14 mouse cellular contexts compared by ENCODE assay signal in genomic region chr6:23410256-23411049, GRCm38 (mm10).
DNase-seq lines count a peak whose midpoint lies in the region; ATAC-seq lines count a peak whose summit lies in the region.
"Had no signal": no experiment of that assay in that cellular context is flagged by ENCODE, and none has a peak within 500 bp of the region (broad histone marks: within the 10 kb centered on the region; RNA-seq: fewer than 3 reads in every experiment).

No protein-coding gene starts in this region.

- no peak overlapping the region for H3K9ac ChIP-seq in heart, embryonic 13.5 days
- H3K9ac ChIP-seq in forebrain, embryonic 12.5 days: no peak overlapping the region
- H3K9ac ChIP-seq in hindbrain, embryonic 16.5 days (ENCODE audit: low read depth, low read length): no peak overlapping the region
- no peak overlapping the region for H3K9ac ChIP-seq in neural tube, embryonic 13.5 days

- no peak for DNase-seq in heart, embryonic 10.5 days (ENCODE audit: low spot score)
- no peak for DNase-seq in cerebellum, adult 8-10 months
- no peak for DNase-seq in urinary bladder, postnatal 4 days (ENCODE audit: low spot score in 2 of 2)
- no peak for DNase-seq in frontal cortex, postnatal 10 days (ENCODE audit: low spot score in 2 of 2)
- DNase-seq: cerebellum, adult 18-20 months; gastrocnemius, adult 2 months; kidney, adult 8-10 months; thymus, postnatal 14 days had no signal

- H3K4me1 ChIP-seq in heart, embryonic 13.5 days: no peaks in the 10 kb centered on the region
- no peaks in the 10 kb centered on the region for H3K4me1 ChIP-seq in heart, embryonic 10.5 days
- peaks cover 9% of the 10 kb centered on the region for H3K4me1 ChIP-seq in forebrain, embryonic 12.5 days
- H3K4me1 ChIP-seq in hindbrain, embryonic 16.5 days (ENCODE audit: control insufficient read depth, insufficient read depth, low read depth, low read length): no peaks in the 10 kb centered on the region
- H3K4me1 ChIP-seq in neural tube, embryonic 13.5 days (replicated peaks): peaks cover 14% of the 10 kb centered on the region

- peak overlapping the region; percentile 30 for H3K4me2 ChIP-seq in heart, embryonic 13.5 days
- peak overlapping the region; percentile 39 for H3K4me2 ChIP-seq in forebrain, embryonic 12.5 days
- H3K4me2 ChIP-seq in hindbrain, embryonic 16.5 days (ENCODE audit: low read length): peak overlapping the region; percentile 50
- peak overlapping the region; percentile 36 for H3K4me2 ChIP-seq in neural tube, embryonic 13.5 days

- H3K27ac ChIP-seq in heart, embryonic 13.5 days (replicated peaks): no peak overlapping the region
- no peak overlapping the region for H3K27ac ChIP-seq in heart, embryonic 10.5 days
- no peak overlapping the region for H3K27ac ChIP-seq in forebrain, embryonic 12.5 days
- H3K27ac ChIP-seq in hindbrain, embryonic 16.5 days (ENCODE audit: low read depth, low read length): no peak overlapping the region
- H3K27ac ChIP-seq in neural tube, embryonic 13.5 days (replicated peaks): no peak overlapping the region
- H3K27ac ChIP-seq: gastrocnemius, adult 2 months; layer of hippocampus, adult 2 months had no signal

- no peaks in the 10 kb centered on the region for H3K9me3 ChIP-seq in heart, embryonic 13.5 days
- H3K9me3 ChIP-seq in heart, embryonic 10.5 days: no peaks in the 10 kb centered on the region
- no peaks in the 10 kb centered on the region for H3K9me3 ChIP-seq in forebrain, embryonic 12.5 days
- no peaks in the 10 kb centered on the region for H3K9me3 ChIP-seq in hindbrain, embryonic 16.5 days (ENCODE audit: control insufficient read depth, low read length)
- H3K9me3 ChIP-seq in neural tube, embryonic 13.5 days: no peaks in the 10 kb centered on the region

- H3K36me3 ChIP-seq in heart, embryonic 13.5 days: no peaks in the 10 kb centered on the region
- H3K36me3 ChIP-seq in heart, embryonic 10.5 days: no peaks in the 10 kb centered on the region
- H3K36me3 ChIP-seq in forebrain, embryonic 12.5 days (replicated peaks): no peaks in the 10 kb centered on the region
- no peaks in the 10 kb centered on the region for H3K36me3 ChIP-seq in hindbrain, embryonic 16.5 days (ENCODE audit: control insufficient read depth, insufficient read depth, low read length)
- no peaks in the 10 kb centered on the region for H3K36me3 ChIP-seq in neural tube, embryonic 13.5 days

- 6% methylated on average over 12 of the region's 12 CpGs for WGBS in heart, embryonic 13.5 days
- WGBS in heart, embryonic 10.5 days: 10% methylated on average over 12 of the region's 12 CpGs
- 4% methylated on average over 12 of the region's 12 CpGs for WGBS in forebrain, embryonic 12.5 days
- WGBS in hindbrain, embryonic 16.5 days: 4% methylated on average over 12 of the region's 12 CpGs
- WGBS in neural tube, embryonic 13.5 days: 5% methylated on average over 12 of the region's 12 CpGs

- no peak overlapping the region for H3K4me3 ChIP-seq in heart, embryonic 13.5 days
- H3K4me3 ChIP-seq in heart, embryonic 10.5 days: no peak overlapping the region
- H3K4me3 ChIP-seq in forebrain, embryonic 12.5 days (replicated peaks): no peak overlapping the region
- peak overlapping the region; percentile 26 for H3K4me3 ChIP-seq in hindbrain, embryonic 16.5 days (ENCODE audit: low read length)
- H3K4me3 ChIP-seq in neural tube, embryonic 13.5 days: no peak overlapping the region
- H3K4me3 ChIP-seq: gastrocnemius, adult 2 months; layer of hippocampus, adult 2 months had no signal

- ATAC-seq in heart, embryonic 13.5 days (ENCODE audit: extremely low read depth, insufficient number of reproducible peaks, low FRiP score, low TSS enrichment): no peak
- no peak for ATAC-seq in forebrain, embryonic 12.5 days (ENCODE audit: low FRiP score)
- ATAC-seq in hindbrain, embryonic 16.5 days: peak; percentile 60
- no peak for ATAC-seq in neural tube, embryonic 13.5 days (ENCODE audit: low read depth)
- ATAC-seq: Patski had no signal

- no peaks in the 10 kb centered on the region for H3K27me3 ChIP-seq in heart, embryonic 13.5 days (replicated peaks)
- H3K27me3 ChIP-seq in heart, embryonic 10.5 days (ENCODE audit: insufficient read depth, poor library complexity, severe bottlenecking): no peaks in the 10 kb centered on the region
- peaks cover 17% of the 10 kb centered on the region for H3K27me3 ChIP-seq in forebrain, embryonic 12.5 days
- no peaks in the 10 kb centered on the region for H3K27me3 ChIP-seq in hindbrain, embryonic 16.5 days (replicated peaks; ENCODE audit: control insufficient read depth, insufficient read depth, low read length)
- H3K27me3 ChIP-seq in neural tube, embryonic 13.5 days: peaks cover 7% of the 10 kb centered on the region
